Mouse (Mus musculus): Measurements from ENCODE around the gene Xpo1.
A peak's percentile ranks its signal among the peaks of the same experiment; 100 is the strongest.
"Not testable (repeated sequence)": the region's sequence is repeated elsewhere in the genome, so short reads cannot be mapped to it uniquely, and the experiment has no call there.

The Xpo1 gene

DNA sequence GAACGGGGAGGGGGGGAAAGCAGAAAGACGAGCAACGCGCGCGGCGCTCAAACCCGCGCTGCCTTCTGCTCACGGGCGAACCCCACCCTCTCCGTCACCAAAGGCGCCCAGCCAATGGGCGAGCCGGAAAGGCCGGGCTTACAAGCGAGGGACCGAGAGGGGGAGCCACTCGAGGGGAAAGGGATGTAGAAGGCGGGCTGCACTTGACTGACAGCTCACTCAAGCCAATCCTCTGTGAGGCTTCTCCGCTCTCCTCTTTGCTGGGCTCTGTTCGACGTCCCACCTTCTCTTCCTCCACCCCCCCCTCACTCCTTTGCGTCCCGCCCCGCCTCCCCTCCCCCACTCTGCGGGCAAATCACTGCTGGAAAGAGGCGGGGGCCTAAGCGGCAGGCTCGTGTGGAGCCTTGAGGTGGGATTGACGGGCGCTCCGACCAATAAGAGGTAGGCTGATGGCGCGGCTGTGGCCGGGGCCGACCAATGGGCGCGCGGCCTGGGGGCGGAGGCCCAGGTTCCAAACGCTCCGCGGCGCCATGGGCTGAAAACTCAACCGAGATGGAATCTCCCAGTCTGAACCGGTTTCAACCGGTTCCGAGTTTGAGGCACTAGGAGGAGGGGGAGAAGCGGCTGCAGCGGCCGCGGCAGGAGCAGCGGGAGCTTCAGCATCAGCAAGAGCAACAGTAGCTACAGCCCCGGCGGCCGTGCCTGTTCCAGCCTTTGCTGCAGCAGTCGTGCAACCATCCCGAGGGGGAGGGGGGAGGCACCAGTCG lies at the start of gene Xpo1:
Xpo1 (plus strand) TSS at position 615 of the 767 bp plus-strand sequence.
- DNase-seq (ENCODE audit: low read depth): peak; percentile 100

DNA sequence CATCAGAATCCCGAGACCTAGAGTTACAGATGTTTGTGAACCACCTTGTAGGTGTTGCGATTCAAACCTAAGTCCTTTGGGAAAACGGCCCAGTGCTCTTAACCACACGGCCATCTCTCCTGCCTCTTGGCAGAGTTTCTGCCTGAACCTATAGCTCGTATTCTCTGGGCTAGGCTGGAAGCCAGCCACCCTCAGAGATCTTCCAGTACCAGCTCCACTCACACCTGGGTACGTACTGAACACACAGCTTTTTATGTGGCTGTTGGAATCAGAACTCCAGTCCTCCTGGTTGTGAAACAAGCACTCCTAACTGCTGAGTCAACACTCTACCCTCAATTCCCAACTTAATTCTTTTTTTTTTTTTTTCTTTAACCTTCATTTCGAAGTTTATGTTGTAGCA lies 46.1 kb upstream of the Xpo1 start:
- DNase-seq (ENCODE audit: low read depth): no peak

DNA sequence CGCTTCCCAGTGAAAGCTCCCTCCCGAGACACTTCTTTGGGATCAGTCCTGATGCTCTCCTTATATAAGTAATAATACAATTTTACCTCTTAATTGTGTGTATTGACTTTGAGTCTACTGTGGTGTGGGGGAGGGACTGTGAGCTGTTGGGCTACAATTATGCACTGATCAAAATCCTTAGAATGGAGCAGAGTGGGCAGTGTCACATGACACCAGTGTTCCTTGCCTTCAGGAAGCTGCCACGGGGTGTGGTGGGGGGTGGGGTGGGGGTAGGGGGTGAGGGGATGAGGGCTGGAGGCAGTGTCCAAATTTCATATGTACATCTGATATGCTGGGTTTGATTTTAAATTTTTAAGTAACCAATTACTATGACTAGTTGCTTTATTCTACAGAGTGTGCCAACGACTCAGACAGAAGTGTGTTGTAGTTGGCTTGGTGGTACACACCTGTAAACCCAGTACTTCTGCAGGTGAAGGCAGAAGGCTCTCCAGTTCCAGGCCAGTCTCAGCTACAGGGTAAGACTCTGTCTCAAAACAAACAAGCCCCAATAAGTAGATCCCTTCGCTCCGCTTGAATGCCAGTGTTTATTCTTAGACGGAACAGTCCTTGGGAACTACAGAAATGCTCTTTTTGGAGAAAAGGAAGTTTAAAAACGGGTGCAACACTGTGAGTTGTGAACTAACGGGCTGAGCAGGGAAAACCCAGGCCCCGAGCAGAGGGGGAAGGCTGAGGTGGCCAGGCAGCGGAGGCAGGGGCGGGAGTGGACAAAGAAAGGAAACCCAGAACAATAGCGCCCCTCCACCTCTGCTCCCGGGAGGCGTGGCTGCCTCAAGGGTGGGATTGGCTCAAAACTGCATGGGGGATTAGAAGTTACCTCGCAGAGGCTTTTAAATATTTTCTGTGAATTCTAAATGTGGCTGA lies 45.0 kb upstream of the Xpo1 start:
- no peak for DNase-seq (ENCODE audit: low read depth)

DNA sequence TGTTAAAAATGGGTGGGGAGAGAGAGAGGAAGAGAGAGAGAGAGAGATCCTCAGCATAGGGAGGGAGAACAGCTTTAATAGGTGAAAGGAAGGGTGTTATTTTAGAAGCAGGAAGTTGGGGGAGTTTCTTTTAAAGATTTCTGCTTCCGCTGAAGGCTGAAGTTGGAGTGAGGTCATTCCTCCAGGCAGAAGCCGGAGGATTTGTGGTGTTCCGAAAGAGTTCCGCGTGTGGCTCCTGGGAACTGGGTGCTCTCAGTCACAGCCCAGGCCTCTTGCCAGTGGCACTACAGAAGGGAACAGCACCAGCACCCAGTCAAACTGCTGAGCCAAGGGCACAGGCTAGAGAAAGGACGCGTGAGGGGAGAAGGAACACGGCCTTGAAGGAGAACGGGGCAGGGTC lies 38.4 kb upstream of the Xpo1 start:
- DNase-seq (ENCODE audit: low read depth): no peak

DNA sequence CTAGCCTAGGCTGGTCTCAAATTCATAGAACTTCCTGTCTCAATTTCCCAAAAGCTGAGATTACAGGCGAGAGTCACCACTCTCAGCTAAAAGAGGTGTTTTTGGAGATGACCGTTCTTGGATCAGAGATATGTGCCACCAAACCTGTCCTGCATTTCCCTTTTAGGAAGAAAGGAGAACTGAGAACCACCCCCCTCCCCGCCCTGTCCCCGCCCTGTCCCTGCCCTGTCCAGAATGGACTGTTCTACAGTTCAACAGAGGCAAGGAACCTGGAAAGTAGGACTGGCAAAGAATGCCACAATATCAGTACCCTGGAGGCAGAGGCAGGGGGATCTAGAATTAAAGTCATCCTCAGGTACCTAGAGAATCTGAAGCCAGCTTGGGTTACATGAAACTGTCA lies 19.8 kb upstream of the Xpo1 start:
- no peak for DNase-seq (ENCODE audit: low read depth)

DNA sequence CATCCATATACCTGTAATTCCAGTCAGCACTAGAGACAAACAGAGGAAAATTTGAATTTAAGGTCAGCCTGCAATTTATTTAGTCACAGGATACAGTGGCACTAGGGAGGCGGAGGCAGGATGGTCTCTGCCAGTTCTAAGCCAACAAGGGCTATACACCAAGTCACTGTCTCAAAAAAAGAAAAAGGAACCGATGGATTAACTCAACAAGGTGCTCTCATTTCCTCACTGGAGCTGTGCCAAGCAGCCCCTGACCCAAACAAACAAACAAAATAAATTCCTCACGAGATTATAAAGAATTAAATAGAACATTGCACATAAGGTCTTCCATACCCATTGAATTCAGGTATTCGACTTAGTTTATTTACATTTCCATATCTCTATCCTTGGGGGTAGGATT lies 1.9 kb upstream of the Xpo1 start:
- no peak for DNase-seq (ENCODE audit: low read depth)

DNA sequence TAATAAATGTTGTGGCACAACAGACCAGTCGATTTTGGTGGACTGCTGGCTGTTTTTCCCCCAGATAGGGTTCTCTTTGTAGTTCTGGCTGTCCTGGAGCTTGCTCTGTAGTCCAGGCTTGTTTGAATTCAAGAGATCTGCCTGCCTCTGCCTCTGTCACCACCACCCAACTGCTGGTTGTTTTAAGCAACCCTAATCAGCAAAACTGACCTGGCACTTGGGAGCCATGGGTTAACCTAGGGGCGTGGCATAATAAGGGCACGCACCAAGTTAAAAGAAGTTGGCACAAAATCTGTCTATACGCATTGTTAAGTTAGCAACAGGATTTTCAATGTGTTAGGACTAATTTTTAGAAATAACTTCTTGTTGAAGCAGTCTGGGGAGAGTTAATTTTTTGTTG lies 1.3 kb upstream of the Xpo1 start:
- DNase-seq (ENCODE audit: low read depth): peak; percentile 47

DNA sequence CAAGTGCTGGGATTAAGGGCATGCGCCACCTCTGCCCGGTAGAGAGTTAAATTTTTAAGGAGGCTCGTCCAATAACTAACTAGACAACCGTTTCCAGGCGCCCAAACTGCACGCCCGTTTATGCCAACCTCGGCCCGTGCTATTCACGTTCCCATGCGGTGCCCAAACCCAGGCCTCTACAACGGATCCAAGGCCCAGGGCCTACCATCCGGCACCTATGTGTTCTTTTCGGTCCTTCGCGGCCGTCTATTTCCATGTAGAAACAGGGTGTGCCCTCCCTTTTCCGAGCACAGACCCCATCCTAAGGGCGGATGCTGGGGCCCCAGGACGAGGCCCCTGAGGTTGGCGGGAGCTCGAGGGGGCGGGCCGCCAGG lies 801 bp upstream of the Xpo1 start:
- DNase-seq (ENCODE audit: low read depth): no peak

DNA sequence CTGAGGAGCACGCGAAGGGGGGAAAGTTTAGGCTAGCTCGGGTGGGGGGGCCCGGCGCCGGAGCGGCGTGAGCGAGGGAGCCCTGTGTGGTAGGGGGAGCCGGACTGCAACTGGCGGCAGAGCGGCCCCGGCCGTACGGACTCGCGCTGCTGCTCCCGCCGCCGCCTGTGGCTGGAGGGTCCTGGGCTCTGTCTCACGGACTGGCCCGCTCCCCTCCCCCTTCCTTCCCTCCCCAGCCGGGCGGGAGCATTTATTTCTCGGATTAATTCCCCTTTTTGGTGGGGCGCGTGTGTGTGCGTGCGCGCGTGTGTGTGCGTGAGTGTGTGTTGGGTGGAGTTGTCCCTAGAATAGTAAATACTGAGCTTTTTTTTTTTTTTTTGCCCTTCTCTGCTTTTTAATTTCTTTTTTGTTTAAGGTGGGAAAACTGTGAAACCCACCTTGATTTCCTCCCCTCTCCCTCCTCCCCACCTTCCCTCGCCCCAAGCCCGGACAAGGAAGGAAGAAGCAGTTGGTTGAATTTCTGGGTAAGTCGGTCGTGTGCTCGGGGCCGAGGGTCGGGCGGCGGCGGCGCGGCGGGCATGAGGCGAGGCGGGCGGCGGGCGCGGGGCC lies 457 bp downstream of the Xpo1 start:
- DNase-seq (ENCODE audit: low read depth): no peak

DNA sequence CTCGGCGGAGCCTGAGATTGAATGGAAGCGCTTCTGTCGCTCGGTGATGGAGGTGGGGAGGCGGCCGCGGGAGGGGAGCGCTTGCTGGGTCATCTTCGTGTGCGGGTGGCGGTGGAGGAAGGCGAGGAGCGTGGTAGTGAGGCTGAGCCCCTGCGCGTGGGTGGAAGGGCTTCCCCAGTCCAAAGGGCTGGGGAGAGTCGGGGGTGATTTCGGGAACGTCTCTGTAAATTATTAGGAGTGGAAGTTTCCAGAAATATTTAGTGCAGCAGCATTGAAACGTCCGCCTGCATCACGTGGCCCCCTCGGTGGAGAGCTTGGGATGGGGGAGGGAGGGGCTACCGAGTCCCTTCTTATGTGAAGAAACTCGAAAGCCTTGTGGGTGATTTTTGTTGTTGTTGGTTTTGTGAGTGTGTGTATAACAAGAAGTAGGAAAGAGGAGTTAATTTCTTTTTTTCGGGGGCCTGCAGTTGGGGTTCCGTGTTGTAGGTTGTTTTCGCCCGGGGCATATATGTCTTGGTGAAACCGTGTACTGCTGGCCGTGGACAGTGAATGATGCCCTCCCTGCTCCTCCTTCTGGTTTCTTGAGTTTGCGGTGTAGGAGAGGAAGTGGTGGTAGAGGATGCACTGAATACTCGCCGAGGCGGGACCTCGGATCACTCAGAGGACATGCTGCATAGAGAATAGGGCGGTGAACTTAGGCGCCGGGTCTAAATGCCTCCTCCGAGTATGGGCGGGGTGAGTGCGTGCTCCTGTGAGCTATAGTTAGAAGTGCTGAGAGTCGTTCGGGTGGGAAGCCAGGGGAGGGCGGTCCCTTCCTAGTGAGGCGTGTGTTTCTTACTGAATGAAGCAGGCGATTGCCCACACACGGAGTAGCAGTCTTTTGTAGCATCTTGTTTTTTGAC lies 1.2 kb downstream of the Xpo1 start:
- DNase-seq (ENCODE audit: low read depth): peak; percentile 94

DNA sequence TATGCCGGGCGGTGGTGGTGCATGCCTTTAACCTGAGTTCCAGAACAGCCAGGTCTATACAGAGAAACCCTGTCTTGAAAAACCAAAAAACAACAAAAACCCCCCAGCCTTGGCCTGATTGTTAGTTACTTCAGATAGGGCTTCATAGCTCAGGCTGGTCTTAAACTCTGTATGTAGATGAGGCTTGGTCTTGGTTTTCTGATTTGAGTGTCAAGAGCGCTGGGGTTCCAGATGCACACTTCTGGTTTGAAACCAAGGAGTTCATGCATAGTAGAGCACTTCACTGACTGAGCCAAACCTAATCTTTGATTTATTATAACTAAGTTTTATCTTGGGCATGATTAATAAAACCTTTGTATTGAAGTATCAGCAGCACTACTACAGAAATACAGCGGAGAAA lies 3.2 kb downstream of the Xpo1 start:
- DNase-seq (ENCODE audit: low read depth): no peak

DNA sequence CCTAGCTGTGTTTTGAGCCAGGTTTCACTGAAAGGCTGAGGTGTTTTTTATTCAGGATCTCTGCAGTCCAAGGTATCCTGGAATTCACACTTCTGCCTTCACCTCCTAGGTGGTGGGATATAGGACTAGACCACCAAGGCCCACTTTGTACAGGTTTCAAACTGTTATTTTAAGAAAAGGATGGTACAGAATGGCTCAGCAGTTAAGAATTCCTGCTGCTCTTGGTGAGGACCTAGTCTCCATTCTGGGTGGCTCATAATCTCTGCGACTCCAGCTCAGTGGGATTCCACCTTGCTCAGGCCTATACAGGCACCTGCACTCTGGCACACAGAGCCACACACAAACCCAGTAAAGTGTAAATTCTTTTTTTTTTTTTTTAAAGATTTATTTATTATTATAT lies 3.6 kb downstream of the Xpo1 start:
- no peak for DNase-seq (ENCODE audit: low read depth)

DNA sequence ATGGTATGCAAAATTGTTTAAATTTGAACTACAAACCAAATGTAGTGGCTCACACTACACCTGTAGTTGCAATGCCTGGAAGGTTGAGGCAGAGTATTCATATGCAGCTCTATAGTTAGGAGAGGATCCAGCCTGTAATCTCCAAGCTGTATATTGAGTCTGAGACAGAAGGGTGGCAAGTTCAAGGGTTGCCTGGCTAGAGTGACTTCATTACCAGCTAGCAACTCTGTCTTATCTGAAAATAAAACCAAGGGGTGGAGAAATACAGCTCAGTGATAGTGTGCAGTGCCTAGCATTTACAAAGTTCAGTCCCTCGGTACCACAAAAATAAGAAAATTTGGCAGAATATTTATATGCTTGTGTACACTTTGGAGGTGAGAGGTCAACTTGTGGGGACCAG lies 4.3 kb downstream of the Xpo1 start:
- DNase-seq (ENCODE audit: low read depth): no peak

DNA sequence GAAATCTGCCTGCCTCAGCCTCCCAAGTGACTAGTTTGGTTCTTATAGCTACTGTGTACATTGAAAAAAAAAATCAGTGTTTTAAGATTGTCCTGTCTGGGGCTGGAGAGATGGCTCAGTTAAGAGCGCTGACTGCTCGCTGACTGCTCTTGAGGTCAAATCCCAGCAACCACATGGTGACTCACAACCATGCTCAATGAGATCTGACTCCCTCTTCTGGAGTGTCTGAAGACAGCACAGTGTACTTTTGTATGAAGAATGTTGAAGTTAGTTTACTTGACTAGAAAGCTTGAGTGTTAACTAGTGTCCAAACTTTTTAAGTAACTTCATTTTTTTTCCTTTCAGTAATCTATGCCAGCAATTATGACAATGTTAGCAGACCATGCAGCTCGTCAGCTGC lies 5.6 kb downstream of the Xpo1 start:
- peak; percentile 89 for DNase-seq (ENCODE audit: low read depth)

DNA sequence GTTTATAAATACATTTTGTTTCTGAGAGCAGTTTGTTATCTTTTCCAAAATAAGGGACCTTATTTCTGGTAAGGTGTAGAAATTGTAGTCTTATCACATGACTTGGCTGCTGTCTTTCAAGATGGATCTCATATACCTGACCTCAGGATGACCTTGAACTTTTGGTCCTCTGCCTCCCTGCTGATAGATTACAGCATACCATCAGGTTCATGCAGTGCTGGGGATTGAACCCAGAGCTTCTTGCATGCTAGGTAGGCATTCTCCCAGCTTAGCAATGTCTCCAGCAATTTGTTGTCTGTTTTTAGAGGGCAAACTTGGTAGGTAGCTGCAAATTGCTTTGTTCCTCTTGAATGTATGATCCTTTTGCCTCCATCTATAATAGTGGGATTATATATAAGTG lies 9.1 kb downstream of the Xpo1 start:
- peak; percentile 31 for DNase-seq (ENCODE audit: low read depth)

DNA sequence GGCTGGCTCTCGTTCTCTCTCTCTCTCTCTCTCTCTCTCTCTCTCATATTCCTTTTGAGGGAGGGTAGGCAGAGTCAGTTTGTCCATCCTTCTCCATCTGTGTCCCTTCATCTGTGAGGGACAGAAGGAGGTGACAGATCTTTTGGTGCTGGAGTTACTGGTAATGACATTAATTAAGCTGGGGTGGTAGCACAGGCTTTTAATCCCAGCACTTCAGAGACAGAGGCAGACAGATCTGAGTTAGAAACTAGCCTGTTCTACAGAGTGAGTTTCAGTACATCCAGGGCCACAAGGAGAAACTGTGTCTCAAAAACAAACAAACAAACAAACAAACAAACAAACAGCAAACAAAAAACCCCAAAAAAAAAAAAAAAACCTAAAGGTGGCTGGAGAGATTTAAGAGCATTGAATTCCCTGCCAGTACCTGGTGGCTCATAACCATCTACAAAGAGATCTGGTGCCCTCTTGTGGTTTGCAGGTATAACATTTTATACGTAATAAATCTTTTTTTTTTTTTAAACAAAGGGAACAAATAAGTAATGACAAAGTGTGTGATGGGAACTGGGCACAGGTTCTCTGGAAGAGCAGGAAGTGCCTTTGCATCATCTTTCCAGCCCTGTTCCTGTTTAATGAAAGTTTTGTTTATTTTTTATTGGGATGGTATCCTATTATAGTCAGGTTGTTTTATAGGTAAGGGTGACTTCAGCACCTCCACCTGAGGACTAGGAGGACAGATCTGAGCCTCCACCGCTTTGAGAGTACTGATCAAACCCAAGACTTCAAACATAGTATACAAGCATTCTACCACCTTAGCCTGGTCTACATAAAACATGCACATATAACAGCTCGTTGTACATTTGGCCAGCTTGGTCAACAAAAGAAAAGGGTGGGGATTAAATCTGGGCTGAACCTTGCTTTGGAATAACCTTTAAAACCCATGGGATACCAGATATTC lies 16.2 kb downstream of the Xpo1 start:
- DNase-seq (ENCODE audit: low read depth): peak; percentile 74

DNA sequence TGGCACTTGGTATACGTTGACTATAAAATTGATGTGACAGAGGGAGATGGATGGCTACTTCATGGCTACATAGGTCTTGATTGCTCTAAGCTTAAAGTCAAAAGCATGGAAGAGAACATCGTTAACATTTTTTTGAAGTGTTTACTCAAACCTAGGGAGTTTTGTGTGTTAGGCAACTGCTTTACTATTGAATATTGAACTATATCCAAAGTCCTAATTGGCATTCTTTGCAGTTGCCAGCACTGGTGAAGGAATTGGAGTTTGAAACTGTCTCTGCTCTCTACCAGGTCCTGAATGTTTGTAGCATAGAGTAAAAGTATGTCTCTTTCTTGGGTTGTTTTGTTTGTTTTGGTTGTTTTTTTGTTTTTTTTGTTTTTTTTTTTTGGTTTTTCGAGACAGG lies 19.9 kb downstream of the Xpo1 start:
- no peak for DNase-seq (ENCODE audit: low read depth)

DNA sequence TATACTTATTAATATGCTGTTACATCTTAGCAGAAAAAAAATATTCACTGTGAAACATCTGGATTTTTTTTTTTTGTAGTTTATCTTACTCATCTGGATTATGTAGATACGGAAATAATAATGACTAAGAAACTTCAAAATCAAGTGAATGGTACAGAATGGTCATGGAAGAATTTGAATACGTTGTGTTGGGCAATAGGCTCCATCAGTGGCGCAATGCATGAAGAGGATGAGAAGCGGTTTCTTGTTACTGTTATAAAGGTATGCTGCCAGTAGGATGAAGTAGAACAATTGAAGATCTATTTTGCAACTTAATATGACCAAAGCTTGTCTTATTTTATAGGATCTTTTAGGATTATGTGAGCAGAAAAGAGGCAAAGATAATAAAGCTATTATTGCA lies 28.6 kb downstream of the Xpo1 start:
- DNase-seq (ENCODE audit: low read depth): peak; percentile 67

DNA sequence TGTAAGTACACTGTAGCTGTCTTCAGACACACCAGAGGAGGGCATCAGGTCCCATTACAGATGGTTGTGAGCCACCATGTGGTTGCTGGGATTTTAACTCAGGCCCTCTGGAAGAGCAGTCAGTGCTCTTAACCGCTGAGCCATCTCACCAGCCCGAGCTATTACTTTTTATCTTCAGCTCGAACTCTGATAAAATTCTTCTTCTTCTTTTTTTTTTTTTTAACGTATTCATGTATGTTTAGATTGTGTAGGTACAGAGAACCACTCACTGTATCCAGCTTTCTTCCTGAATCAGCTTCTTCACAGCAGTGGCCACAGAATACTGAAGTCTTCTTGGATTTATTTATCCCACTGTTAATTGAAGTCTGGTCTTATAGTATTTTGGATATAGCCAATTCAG lies 33.0 kb downstream of the Xpo1 start:
- DNase-seq (ENCODE audit: low read depth): not testable (repeated sequence)

DNA sequence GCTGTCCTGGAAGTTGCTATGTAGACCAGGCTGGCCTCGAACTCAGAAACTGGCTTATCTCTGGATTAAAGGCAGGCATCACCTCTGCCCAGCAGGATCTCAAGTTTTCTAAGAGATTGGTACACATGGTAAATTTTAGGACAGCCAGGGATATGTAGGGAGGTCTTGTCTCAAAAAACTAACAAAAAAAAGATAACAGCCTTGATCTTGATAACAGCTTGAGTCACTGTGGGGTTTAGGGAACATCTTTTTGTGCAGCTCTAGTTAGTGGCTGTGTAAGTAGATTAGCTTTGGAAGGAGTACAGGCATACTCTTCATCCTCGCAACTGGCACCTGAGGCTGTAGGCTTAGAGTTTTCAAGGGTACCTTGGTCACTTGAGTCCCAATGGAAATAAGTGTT lies 41.5 kb downstream of the Xpo1 start:
- no peak for DNase-seq (ENCODE audit: low read depth)

DNA sequence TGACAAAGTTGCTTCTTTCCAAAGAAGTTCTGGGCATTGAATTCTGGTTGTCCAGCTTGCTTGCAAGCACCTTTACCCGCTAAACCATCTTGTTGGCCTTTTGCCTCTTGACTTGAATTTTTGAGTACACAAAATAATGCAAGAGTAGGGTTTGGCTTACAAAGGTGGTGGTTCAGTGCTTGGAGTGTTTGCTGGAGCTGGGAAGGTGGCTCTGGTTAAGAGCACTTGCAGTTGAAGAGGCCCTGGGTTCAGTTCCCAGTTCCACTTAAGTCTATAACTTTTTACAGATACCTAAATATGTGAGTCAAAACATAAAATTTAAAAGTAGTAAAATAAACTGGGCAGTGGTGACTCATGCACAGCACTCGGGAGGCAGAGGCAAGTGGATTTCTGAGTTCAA lies 42.5 kb downstream of the Xpo1 start:
- DNase-seq (ENCODE audit: low read depth): no peak
